Mouse (Mus musculus) heart, postnatal 25 days (tissue): ENCODE data around the gene L3mbtl1. TPM values are rescaled to one million over a fixed set of nuclear protein-coding genes. Genes with fewer than 3 reads are reported as not detected.

Experiments
- DNase-seq: peaks from one replicate; pipeline ENCODE4 v3.0.0; 2022; ENCODE audit warnings: low spot score
- intact Hi-C: fragments of 180-260 bp; cut with DNase I; formaldehyde crosslinking; loops from one replicate; pipeline ENCODE4 v1.15.1; 2025
- total RNA-seq, 2 experiments: library from RNA; stranded (reverse); gene quantifications; 2 replicates each; pipeline ENCODE4 v1.2.3; 2021

L3mbtl1 gene
- total RNA-seq, 2 experiments from 2014 or later, result not detected

DNA sequence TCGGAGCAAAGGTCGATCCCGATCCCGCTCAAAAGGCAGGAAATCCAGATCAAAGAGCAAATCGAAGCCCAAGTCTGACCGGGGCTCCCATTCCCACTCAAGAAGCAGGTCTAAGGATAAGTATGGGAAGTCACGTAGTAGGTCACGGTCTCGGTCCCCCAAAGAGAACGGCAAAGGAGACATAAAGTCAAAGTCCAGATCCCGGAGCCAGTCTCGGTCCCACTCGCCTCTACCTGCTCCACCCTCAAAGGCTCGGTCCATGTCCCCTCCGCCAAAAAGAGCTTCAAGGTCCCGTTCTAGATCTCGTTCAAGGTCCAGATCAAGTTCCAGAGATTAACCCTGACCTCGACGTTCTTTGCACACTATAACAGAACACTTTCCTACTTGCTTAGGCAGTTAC, 8.9 kb upstream of the L3mbtl1 start:
- DNase-seq, result no peak
- intact Hi-C loops, result loop anchor here (5.0 kb wide), 1 partner anchor 83 kb away; the partner anchor contains the start of gene Ift52

DNA sequence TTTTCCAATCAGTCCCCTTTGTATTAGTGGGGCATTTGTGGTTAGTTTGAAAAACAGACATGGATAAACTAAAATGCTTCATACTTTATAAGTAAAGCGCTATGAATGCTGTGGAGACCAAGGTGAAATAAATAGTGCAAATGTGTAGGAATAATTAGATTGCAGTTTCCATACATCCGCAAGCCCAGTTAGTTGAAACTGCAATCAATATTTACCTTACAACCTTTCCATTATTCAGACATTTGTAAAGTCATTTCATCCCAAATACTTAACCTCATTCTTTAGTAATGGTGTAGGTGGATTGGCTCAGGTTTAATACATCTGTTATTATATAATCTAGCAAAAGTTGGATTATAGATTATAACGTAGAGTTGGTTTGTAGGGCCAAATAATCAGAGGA, 7.6 kb upstream of the L3mbtl1 start:
- intact Hi-C loops, result no loop called here
- no peak for DNase-seq

DNA sequence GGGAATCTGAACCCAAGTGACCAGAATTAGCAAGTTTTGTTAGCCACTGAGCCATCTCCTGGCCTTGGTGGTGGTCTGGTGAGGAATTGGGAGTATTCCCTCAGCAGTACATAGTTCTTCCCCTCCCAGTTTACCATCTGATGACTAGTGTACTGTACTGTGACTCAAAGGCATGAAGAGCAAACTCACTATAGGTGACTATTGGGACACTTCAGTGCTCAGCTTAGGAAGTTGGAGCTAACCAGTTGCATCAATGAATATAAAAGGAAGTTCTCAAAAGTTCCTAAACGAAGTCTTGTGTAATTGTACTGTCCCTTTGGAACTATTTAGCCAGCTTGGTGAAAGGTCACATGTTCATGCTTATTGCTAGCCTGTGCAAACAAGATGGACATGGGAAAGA, 3.7 kb upstream of the L3mbtl1 start:
- intact Hi-C loops, result no loop called here

DNA sequence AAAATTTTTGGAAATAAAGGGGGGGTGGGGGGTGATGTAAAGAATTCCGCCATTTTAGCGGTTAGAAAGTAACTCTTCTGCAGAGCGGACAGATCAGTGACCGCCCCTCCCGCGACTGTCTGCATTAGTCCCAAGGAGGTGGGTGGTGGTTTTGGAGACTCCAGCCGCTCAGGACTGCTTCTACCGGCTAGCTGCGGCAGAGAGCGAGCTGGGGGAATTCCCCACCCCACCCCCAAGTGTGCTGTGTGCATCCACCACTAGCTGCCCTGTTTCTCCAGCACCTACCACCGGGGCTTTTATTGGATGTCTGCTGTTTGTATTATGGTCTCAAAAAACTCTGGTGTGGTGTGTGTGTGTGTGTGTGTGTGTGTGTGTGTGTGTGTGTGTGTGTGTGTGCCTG, 659 bp downstream of the L3mbtl1 start:
- intact Hi-C loops, result no loop called here
- DNase-seq, result no peak

More for the DNA sequence above, 3.7 kb upstream of the L3mbtl1 start:
- DNase-seq, result no peak

DNA sequence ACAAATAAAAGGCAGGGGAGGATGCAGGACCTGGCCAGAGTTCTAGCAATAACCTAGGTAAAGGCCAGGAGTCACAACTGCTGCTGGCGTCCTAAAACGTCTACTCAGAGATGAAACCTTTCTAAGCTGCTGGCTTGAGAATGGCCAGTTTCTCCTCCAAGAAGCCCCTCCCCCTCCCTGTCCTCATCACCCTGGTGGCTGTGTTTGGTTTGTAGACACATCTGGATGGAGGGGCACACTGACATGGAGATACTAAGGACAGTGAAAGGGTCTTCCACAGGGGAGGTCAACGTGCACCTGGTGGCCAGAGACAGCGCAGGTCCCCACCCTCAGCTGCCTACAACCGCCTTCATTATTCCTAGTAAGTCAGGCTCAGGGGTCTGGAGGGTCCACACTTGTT, 3.7 kb downstream of the L3mbtl1 start:
- no peak for DNase-seq
- intact Hi-C loops, result no loop called here

DNA sequence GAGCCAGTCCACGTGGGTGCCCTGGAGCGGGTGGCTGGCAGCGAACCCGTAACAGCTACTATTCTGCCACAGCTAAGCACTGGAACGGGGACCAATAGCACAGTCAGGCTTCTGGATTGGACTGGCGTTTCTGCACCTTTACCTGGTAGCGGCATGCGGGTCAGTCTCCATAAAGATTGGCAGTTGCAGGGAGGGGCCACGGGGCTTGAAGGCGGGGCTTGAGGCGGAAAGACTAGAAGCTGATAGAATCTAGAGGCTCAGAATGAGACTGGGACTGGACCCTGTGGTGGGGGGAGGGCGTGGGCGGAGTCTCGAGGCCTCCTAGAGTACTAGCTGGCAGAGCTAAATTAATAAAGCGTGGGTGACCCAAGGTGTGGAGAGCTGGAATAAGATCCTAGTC, 4.5 kb downstream of the L3mbtl1 start:
- intact Hi-C loops, result no loop called here
- no peak for DNase-seq

DNA sequence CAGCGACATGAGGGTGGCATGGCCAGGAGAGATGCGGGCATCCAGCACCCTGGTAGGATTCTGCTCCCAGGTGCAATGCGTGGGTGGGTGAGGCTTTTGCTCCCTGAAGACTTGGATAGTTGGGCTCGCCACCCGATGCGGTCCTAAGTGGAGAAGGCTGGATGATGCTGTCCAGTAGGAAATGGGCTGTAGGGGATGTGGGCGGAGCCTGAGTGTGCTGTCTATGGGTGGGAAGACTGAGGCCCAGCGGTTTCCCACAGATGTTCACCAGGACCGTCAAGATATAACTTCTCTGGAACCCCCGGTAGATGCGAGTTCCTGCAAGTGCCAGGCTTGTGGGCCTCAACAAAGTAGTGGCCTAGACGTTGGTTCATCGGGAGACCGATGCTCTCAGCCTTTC, 4.9 kb downstream of the L3mbtl1 start:
- DNase-seq, result no peak
- intact Hi-C loops, result no loop called here

DNA sequence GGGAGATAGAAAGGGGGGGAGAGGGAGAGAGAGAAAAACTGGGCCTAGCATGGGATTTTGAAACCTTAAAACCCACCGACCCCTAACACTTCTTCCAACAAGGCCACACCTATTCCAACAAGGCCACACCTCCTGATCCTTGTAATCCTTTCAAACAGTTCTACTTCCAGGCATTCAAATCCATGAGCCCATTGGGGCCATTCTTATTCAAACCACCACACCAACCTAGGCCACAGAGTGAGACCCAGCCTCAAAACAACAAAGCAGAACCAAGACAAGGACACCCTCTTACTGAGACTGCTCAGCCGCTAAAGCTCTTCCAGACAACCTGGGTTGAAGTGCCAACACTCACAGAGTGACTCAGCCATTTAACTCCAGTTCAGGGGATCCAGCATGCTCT, 7.5 kb downstream of the L3mbtl1 start:
- intact Hi-C loops, result no loop called here
- DNase-seq, result no peak

DNA sequence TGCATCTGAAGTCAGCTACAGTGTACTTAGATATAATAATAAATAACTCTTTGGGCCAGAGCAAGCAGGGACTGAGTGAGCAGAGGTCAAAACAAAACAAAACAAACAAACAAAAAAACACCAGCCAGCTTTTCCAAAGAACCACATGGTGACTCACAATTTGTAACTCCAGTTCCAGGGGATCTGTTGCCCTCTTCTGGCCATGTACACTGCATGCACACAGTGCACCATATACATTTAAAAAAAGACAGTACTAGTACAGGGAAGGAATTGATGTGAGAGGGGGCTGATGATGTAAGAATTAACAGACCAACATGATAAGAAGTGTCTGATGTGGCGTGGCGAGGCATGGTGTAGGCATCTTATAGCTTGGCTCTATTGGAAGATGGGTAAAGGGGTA, 13.6 kb downstream of the L3mbtl1 start:
- intact Hi-C loops, result no loop called here
- DNase-seq, result no peak

DNA sequence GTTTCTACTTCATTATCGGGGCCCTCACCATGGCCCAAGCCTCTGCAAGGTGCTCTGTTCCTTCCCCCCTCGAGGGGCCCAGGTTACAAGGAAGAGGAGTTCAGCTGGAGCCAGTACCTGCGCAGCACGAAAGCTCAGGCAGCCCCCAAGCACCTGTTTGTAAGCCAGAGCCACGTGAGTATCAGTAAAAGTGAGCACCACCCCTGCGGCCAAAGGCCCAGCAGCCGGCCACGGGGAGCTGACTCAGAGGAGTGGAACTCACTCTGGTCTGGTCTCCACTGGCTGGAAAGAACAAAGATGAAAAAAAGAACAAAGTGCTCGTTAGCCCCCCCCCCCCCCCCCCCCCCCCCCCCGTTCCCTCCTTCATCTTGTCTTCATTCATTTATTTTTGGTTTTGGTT, 18.0 kb downstream of the L3mbtl1 start:
- intact Hi-C loops, result no loop called here
- no peak for DNase-seq

DNA sequence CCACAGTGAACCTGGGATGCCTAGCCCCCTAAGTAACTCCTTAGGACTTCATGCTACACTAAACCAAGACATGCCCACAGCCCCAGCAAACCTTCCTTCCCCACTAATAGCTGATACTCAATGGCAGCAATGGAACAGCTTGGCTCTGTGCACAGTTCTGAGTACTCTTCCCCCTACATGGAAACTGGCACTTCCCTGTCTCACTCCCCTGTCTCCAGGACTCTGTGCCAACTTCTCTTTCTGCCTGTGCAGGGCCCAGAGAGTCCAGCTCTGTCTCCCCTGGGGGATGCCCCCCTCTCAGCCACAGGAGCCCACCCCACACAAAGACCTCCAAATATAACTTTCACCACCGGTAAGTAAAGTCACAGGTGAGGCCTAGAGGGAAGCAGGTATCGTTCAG, 23.5 kb downstream of the L3mbtl1 start:
- no peak for DNase-seq
- intact Hi-C loops, result no loop called here

DNA sequence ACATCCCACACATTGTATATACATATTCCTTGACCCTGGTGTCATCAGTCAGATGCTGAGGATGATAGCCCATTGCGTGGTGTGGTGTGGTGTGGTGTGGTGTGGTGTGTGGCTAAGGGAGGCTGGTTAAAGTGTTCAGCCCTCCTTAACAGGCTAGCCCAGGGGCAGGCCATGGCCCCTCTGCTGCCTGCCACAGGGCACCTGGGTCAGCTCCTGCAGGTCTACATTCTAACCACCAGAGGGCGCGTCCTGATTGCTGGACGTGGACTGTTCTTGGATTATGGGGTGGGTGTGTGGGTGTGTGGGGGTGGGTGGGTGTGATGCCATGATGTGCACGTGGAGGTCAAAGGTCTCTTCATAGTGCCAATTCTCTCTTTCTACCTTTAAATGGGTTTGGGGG, 25.1 kb downstream of the L3mbtl1 start:
- no peak for DNase-seq
- intact Hi-C loops, result loop anchor here (1.0 kb wide), 1 partner anchor 31 kb away; no protein-coding TSS in a partner anchor

DNA sequence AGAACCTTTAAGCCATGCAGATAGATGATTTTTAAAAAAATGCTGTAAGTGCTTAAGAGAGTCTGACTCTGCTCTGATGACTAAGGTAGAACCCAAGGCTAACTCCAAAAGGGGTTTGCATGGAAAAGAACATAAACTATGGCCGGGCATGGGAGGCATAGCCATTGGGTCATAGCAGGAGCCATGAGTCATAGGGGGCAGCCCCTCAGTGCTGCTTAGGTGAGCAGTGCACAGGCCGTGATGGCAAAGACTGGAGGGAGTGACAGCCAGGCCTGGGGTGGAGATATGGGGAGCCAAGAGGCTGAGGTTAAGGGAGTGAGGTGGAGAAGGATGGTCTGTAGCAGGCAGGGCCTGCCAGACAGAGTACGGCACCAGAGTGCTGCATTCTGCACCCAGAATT, 25.8 kb downstream of the L3mbtl1 start:
- no peak for DNase-seq
- intact Hi-C loops, result no loop called here

DNA sequence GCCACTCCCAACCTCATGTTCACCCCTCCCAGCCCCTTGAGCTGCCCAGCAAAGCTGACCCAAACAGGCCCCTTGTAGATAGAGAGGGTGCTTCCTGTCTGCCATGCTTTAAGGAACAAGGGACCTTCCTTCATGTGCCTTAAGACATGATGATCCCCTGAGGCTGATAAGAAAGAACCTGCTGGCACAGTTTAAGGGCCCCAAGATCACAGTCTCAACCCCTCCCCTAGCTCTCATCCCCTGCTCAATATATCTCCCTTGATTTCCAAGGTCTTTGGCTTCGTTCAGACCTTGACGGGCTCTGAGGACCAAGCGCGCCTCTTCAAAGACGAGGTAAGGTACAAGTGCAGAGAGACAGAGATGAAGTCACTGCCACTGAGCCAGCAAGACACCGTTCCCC, 27.6 kb downstream of the L3mbtl1 start:
- DNase-seq, result no peak
- intact Hi-C loops, result no loop called here

DNA sequence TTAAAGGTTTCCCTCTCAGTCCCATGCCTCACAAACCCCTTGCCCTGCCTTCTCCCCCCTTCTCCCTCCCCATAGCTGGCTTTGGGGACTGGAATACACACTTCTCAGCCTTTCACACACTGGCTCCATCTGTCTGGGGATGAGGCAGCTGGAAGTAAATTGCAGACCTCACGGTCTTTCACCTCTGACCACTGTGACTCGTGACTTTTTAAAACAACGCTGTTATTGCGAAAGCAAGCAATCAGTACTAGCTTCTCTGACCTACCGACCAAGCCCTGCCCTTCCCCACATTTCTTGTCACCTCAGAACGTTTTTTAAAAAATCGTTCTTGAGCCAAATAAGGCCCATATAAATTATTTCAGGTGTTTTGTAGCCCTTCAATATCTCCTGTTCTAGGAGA, 29.5 kb downstream of the L3mbtl1 start:
- no peak for DNase-seq
- intact Hi-C loops, result no loop called here

DNA sequence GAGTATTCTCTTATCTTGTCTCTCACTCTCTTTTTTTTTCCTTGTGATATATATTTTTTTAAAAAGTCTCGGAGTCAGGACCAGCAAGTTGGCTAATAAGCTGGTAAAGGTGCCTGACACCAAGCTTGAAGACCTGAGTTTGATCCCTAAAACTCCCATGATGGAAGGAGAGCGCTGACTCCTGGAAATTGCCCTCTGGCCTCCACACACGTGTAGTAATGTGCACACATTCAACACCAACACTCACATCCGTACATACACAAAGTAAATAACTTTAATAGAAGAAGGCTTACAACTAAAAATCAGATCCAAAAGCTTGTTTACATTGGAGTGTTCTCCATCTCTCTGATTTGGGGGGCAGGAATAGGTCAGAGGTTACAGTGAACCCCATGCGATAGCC, 29.9 kb downstream of the L3mbtl1 start:
- intact Hi-C loops, result no loop called here

DNA sequence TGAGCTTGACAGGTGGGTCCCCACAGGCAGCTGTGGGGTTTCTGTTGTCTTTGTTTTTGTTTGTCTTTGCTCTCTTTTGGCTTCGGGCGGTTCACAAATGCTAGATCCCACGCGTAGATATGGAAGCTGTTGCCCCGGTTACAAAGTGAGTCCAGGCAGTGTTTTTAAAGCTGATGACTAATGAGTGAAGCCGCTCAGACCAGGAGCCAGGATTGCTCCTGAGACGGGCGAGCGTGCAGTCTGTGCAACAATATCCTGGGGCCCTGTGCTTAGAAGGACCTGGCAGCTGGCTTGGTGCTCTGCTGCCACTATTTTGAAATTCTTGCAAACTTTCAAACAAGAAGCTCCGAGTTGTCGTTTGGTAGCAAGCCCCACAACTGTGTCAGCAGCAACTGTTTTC, 30.4 kb downstream of the L3mbtl1 start:
- no peak for DNase-seq
- intact Hi-C loops, result no loop called here

More for the DNA sequence above, 29.9 kb downstream of the L3mbtl1 start:
- no peak for DNase-seq

DNA sequence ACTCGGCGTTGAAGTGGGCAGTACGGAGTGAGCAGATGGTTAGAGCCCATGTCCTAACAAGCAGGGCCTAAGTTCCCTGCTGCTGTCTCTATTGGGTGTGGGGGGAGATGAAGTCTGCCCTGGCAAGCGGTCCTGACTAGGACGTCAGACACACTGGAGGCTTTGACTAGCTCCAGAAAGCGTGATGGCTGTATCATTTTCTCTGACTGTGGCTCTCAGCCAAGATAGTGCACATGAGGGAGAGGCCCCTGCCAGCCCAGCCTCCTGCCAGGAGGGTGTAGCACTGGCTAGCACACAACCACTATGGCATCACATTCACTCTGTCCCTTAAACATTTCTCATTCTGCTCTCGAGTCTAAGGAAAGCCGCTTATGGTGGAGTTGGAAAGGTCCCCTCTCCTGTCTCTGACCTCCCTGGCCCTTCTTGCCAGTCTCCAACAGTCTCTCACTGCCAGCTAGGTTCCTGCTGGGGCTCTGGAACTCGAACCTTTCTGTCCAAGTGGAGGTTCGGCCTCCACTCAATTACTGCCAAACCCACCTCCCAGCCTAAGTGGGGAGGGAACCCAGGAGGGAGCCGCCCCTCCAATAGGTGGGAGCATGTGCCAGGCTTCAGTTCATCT, 32.0 kb downstream of the L3mbtl1 start:
- intact Hi-C loops, result no loop called here
- DNase-seq, result no peak

DNA sequence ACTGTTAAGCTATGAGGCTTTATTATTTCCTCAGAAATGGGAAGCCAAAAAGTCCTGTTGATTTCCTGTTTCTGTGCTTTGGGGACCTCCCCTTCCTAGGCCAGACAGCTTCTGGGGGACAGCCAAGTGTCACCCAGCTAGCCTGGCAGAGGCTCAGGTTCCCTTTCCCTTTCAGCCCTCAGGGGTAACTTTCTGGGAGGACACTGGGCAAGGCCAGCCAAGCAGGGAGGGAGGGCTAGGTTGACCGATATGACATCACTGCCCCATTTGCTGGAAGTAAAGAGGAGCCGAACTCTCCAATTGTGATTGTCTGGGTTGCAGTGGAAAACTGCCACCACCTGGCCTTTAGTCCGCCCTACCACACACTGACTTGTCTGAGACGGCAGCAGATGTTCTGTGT, 32.7 kb downstream of the L3mbtl1 start:
- peak; percentile 52 for DNase-seq
- intact Hi-C loops, result no loop called here

DNA sequence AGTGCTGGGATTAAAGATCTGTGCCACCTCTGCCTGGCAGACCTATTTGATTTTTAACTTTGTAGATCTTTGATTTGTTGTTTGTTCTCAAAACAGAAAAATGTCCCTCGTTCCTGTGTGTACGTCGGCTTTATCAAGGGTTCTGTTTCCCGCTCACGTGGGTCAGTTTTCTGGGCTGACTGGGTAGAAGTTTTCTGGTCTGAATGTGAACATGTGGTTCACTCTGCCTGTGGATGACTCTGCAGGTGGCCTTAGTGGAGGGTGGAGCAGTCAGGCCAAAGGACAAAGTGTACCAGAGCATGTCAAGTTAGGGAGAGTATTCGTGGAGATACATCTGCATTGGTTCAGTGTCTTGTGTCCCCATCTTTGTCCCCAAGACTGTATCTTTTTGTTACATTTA, 41.1 kb downstream of the L3mbtl1 start:
- no peak for DNase-seq
- intact Hi-C loops, result no loop called here

DNA sequence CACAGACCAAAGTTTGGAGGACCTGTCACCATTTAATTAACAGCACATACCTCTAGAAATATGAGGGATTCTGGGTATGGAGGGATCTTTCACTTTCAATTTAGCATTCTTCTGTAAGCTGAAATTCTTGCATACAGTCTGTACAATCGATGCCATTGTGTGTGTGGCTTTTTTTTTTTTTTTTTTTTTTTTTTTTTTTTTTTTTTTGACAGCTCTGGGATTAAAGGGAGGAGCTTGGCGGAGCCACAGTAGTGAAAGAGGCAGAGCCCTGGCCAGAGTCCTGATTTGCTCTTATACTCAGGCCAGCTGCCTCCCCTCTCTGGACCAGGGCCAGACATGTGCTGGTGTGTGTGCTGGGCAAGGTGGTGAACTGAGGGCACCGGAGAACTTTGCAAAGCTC, 42.7 kb downstream of the L3mbtl1 start:
- intact Hi-C loops, result no loop called here
- no peak for DNase-seq

DNA sequence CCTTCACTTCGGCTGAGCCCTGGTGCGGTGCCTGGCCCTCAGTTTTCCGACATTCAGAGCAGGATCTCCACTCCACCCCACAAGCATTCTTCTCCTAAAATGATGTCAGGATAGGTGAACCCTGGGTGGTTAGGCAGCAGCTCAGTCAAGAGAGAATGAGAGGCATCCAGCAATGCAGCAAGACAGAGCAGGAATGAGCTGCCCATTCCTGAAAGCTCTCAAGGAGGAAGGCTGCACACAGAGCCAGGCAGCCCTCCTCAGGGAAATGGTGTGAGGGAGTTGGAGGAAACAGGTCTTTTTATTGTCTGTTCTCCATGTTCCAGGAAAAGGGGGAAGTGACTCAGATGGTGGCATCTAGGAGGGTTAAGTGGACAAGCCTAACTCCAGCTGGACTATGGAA, 43.5 kb downstream of the L3mbtl1 start:
- intact Hi-C loops, result no loop called here
- DNase-seq, result no peak

DNA sequence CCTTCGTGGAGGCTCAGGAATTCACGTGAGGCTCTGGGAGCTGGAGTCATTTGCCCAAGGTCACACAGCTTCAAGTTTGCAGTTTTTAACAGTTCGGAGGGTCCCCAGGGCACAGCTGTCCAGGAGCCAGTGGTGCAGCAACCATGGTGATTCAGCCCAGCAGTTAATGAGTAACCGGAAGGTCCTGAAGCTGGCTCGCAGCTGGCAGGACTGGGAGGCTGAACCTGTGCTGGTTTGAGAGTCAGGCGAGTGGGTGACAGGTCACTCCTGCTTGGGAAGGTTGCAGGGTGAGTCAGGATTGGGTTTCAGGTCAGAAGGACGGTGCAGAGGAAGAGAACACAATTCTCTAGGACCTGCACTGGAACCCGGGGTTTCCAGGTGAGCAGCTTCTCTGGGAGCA, 43.9 kb downstream of the L3mbtl1 start, which contains the start of gene Sgk2:
Sgk2 (plus strand) TSS at position 113 of the 400 bp plus-strand sequence.
- intact Hi-C loops, result no loop called here
- no peak for DNase-seq
